Mouse (Mus musculus): Measurements from ENCODE around the gene Casq2.

DNA sequence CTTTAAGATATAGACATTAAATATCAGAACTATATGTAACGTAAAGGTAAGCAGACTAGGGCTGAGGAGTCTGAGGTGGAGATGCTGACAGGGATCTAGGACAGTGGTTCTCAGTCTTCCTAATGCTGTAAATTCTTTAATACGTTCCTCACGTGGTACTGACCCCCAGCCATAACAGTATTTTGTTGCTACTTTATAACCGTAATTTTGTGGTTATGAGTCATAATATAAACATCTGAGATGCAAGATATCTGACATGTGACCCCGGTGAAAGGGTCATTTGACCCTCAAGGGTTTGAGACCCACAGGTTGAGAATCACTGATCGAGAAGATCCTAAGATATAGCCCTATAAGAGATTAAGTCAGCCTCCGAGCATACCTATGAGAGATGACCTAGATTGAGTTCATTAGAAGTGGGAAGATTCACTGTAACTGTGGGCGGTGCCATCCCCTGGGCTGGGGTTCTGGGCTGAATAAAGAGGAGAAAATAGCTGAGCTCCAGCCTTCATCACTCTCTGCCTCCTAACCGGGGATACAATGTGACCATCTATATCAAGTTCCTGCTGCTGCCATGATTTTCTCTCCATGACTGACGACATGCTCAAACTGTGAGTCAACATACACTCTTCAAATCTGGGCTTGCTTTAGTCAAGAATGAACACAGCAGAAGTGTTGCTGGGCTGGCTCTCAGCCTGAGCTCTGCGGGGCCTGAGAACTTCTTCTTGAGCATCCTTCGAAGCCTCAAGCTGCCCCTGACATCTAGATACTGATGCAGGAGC, 91.8 kb downstream of the Casq2 start:
- TF ChIP-seq TAL1 (IDR thresholded peaks at IDR 0.05; ENCODE audit: low read length) = no peak
- TF ChIP-seq ZC3H11A (IDR thresholded peaks at IDR 0.05; ENCODE audit: low read depth, low read length) = no peak
- no peak for TF ChIP-seq EP300 (IDR thresholded peaks at IDR 0.05; ENCODE audit: low read depth in 1 of 2, low read length in 2 of 2)
- TF ChIP-seq CTCF (IDR thresholded peaks at IDR 0.05 in 2 of 3, conservative IDR thresholded peaks at IDR 0.05 in 1 of 3; ENCODE audit: control insufficient read depth in 1 of 3, insufficient read depth in 1 of 3, low read depth in 2 of 3, low read length in 3 of 3, poor library complexity in 1 of 3, severe bottlenecking in 1 of 3) = no peak
- TF ChIP-seq JUND (IDR thresholded peaks at IDR 0.05; ENCODE audit: low read depth, low read length) = no peak
- no peak for TF ChIP-seq POLR2AphosphoS2 (IDR thresholded peaks at IDR 0.05; ENCODE audit: low read length)
- no peak for TF ChIP-seq BHLHE40 (IDR thresholded peaks at IDR 0.05; ENCODE audit: borderline replicate concordance, low read depth, low read length)
- TF ChIP-seq POLR2A (IDR thresholded peaks at IDR 0.05; ENCODE audit: control insufficient read depth in 1 of 2, insufficient read depth in 1 of 2, low read depth in 1 of 2, low read length in 2 of 2, poor library complexity in 1 of 2) = no peak
- no peak for TF ChIP-seq TCF12 (IDR thresholded peaks at IDR 0.05; ENCODE audit: low read depth, low read length)
- TF ChIP-seq UBTF (IDR thresholded peaks at IDR 0.05; ENCODE audit: borderline replicate concordance, insufficient read depth, low read depth, low read length) = no peak
- no peak for TF ChIP-seq CHD1 (IDR thresholded peaks at IDR 0.05; ENCODE audit: low read depth, low read length)

Data from MEL (cell line).